25 mouse cellular contexts compared by ENCODE assay signal in the genomic region with DNA sequence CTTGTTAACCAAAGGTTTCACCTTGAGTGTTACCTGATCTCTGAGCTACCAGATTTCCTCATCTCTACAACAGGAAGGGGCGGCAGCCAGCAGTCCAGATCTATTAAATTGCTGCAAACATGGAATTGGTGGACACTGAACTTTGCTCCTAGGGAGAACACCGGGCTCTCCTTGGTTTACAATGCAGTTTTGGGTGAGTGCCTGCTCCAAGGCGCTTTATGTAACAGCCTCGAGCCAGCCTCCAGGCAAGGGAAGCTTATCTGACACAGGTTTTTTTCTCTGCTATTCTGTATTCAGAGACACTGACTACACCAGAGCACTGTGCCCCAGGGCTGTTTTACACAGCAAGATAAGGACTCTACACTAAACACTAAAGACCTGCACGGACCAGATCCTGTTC. TPM values are rescaled to one million over a fixed set of nuclear protein-coding genes. Genes with fewer than 3 reads are reported as not detected.
DNase-seq lines count a peak whose midpoint lies in the region; ATAC-seq and TF ChIP-seq lines count a peak whose summit lies in the region.
"Had no signal": no experiment of that assay in that cellular context is flagged by ENCODE, and none has a peak within 500 bp of the region (broad histone marks: within the 10 kb centered on the region; RNA-seq: fewer than 3 reads in every experiment).

No protein-coding gene starts in this region.

- peaks cover 9% of the 10 kb centered on the region; the same call in 1 of the 2 replicates for H3K4me1 ChIP-seq in kidney, adult 2 months (ENCODE audit: control insufficient read depth, insufficient read depth, low read length)
- no peaks in the 10 kb centered on the region for H3K4me1 ChIP-seq in midbrain, embryonic 14.5 days (ENCODE audit: control insufficient read depth, insufficient read depth, low read length)
- peaks cover 5% of the 10 kb centered on the region for H3K4me1 ChIP-seq in midbrain, embryonic 10.5 days
- H3K4me1 ChIP-seq: forebrain, embryonic 12.5 days; midbrain, embryonic 13.5 days had no signal

- no peaks in the 10 kb centered on the region for H3K27me3 ChIP-seq in kidney, adult 2 months (replicated peaks; ENCODE audit: control insufficient read depth, insufficient read depth, low read length)
- H3K27me3 ChIP-seq in midbrain, embryonic 14.5 days (ENCODE audit: control insufficient read depth, insufficient read depth, low read length) = no peaks in the 10 kb centered on the region
- H3K27me3 ChIP-seq in midbrain, embryonic 10.5 days (ENCODE audit: low read depth, poor library complexity, severe bottlenecking) = no peaks in the 10 kb centered on the region
- H3K27me3 ChIP-seq: CH12.LX; embryonic facial prominence, embryonic 13.5 days; forebrain, embryonic 12.5 days; limb, embryonic 15.5 days; midbrain, embryonic 13.5 days; Patski had no signal

- no peaks in the 10 kb centered on the region for H3K9me3 ChIP-seq in midbrain, embryonic 14.5 days (ENCODE audit: control insufficient read depth, low read length)
- no peaks in the 10 kb centered on the region for H3K9me3 ChIP-seq in midbrain, embryonic 10.5 days (replicated peaks)
- H3K9me3 ChIP-seq: embryonic facial prominence, embryonic 13.5 days; forebrain, embryonic 12.5 days; G1E; limb, embryonic 15.5 days; midbrain, embryonic 13.5 days had no signal

- peak; percentile 91 for DNase-seq in kidney, adult 2 months
- DNase-seq in kidney, postnatal 10 days = no peak
- DNase-seq in midbrain, embryonic 14.5 days = peak; percentile 11
- DNase-seq in midbrain, embryonic 10.5 days (ENCODE audit: low spot score) = no peak
- DNase-seq in kidney, postnatal 25 days = peak; percentile 71 to 89
- no peak for DNase-seq in thymus, postnatal 4 days
- DNase-seq in layer of hippocampus, postnatal 36 days = no peak
- DNase-seq: adrenal gland, adult 8-10 months; B cell, adult 2 months; cerebellum, adult 2 months; cerebellum, postnatal 36 days; embryo, embryonic 11 days; left cerebral cortex, postnatal 4 days; lung, embryonic 14.5 days; right cerebral cortex, postnatal 14 days had no signal

- no peak overlapping the region for H3K9ac ChIP-seq in midbrain, embryonic 14.5 days (replicated peaks; ENCODE audit: low read length)
- H3K9ac ChIP-seq: embryonic facial prominence, embryonic 13.5 days; forebrain, embryonic 12.5 days; limb, embryonic 15.5 days; lung, embryonic 14.5 days; midbrain, embryonic 13.5 days had no signal

- peak overlapping the region; percentile 59 for H3K27ac ChIP-seq in kidney, adult 2 months (ENCODE audit: insufficient read depth, low read depth, low read length)
- H3K27ac ChIP-seq in midbrain, embryonic 14.5 days (replicated peaks; ENCODE audit: low read depth, low read length) = no peak overlapping the region
- H3K27ac ChIP-seq in midbrain, embryonic 10.5 days (replicated peaks) = no peak overlapping the region
- H3K27ac ChIP-seq: embryonic facial prominence, embryonic 13.5 days; forebrain, embryonic 12.5 days; kidney, postnatal 0 days; limb, embryonic 15.5 days; midbrain, embryonic 13.5 days had no signal

- H3K4me2 ChIP-seq in midbrain, embryonic 14.5 days (ENCODE audit: low read length) = no peak overlapping the region
- H3K4me2 ChIP-seq: embryonic facial prominence, embryonic 13.5 days; forebrain, embryonic 12.5 days; limb, embryonic 15.5 days; lung, embryonic 14.5 days; midbrain, embryonic 13.5 days had no signal

- H3K4me3 ChIP-seq in kidney, adult 2 months (ENCODE audit: insufficient read depth, low read depth, low read length) = no peak overlapping the region
- H3K4me3 ChIP-seq in midbrain, embryonic 14.5 days (replicated peaks; ENCODE audit: low read depth, low read length) = no peak overlapping the region
- no peak overlapping the region for H3K4me3 ChIP-seq in midbrain, embryonic 10.5 days
- H3K4me3 ChIP-seq: embryonic facial prominence, embryonic 13.5 days; erythroblast, embryonic 14.5 days; forebrain, embryonic 12.5 days; limb, embryonic 15.5 days; midbrain, embryonic 13.5 days had no signal

- ATAC-seq in midbrain, embryonic 14.5 days (ENCODE audit: low FRiP score, low TSS enrichment) = no peak
- ATAC-seq: hindbrain, embryonic 16.5 days; midbrain, embryonic 13.5 days; Patski had no signal

- no peaks in the 10 kb centered on the region for H3K36me3 ChIP-seq in kidney, adult 2 months (ENCODE audit: control insufficient read depth, insufficient read depth, low read length)
- peaks cover 54% of the 10 kb centered on the region for H3K36me3 ChIP-seq in midbrain, embryonic 14.5 days (ENCODE audit: control insufficient read depth, insufficient read depth, low read length)
- H3K36me3 ChIP-seq in midbrain, embryonic 10.5 days = peaks cover 100% of the 10 kb centered on the region
- H3K36me3 ChIP-seq: limb, embryonic 15.5 days had no signal

- TF ChIP-seq POLR2A in kidney, adult 2 months (IDR thresholded peaks at IDR 0.05; ENCODE audit: low read depth, low read length) = no peak

- no peak for TF ChIP-seq CTCF in kidney, adult 2 months (conservative IDR thresholded peaks at IDR 0.05; ENCODE audit: insufficient read depth, insufficient read length, low read depth, low read length)

- 59% methylated on average over 5 of the region's 5 CpGs for WGBS in kidney, adult 2 months
- 87% methylated on average over 5 of the region's 5 CpGs for WGBS in midbrain, embryonic 14.5 days
- 95% methylated on average over 5 of the region's 5 CpGs for WGBS in midbrain, embryonic 10.5 days

RNA-seq across cellular contexts. Expression of a gene that starts 26.8 kb away (rescaled TPM):
- 0.50 and 1.9 TPM in 2 replicates for polyA plus RNA-seq in kidney, adult 2 months (2012; rRNA removed)
- 2.1 and 2.8 TPM in 2 replicates for polyA plus RNA-seq in midbrain, embryonic 14.5 days (2014; fragmentation: Nextera tagmentation; extraction: Ambion mirVana)
- polyA plus RNA-seq in midbrain, embryonic 10.5 days (2016; fragmentation: Nextera tagmentation; extraction: Ambion mirVana) = 0.29 and 1.1 TPM in 2 replicates
- total RNA-seq in layer of hippocampus, postnatal 36 days (2021) = 10 to 100 TPM; 22.7 to 24.7 TPM
- polyA plus RNA-seq: erythroblast, embryonic 14.5 days; G1E had no signal

Comparison
In these comparisons a context has a peak if more than half of its experiments do, and no peak if none do; other contexts are left out.
1. DNase-seq: peak in kidney, adult 2 months (single experiment), midbrain, embryonic 14.5 days (single experiment) and kidney, postnatal 25 days (2 of 2); none in kidney, postnatal 10 days (single experiment), midbrain, embryonic 10.5 days (single experiment), thymus, postnatal 4 days (single experiment) and layer of hippocampus, postnatal 36 days (0 of 2).